Mouse (Mus musculus) liver, adult 2 months (tissue): Measurements from ENCODE around the gene Srgap3. TPM values are rescaled to one million over a fixed set of nuclear protein-coding genes. Genes with fewer than 3 reads are reported as not detected.

Source experiments
- DNase-seq: peaks from one replicate; pipeline ENCODE4 v3.0.0-alpha.2; 2011; ENCODE audit warnings: low read depth, low spot score; ENCODE audit errors: extremely low read depth
- H3K27ac ChIP-seq: fragments of 200-500 bp; replicated peaks from 2 replicates; pipeline ENCODE4 v1.5.1; 2012; ENCODE audit warnings: low read depth, mild to moderate bottlenecking, control low read depth, inconsistent platforms, low read length; ENCODE audit not compliant: insufficient read depth
- H3K27me3 ChIP-seq: fragments of 200-500 bp; 2 replicates; pipeline ENCODE4 v1.6.1; 2012; ENCODE audit warnings: mild to moderate bottlenecking, moderate library complexity, low read length, inconsistent platforms; ENCODE audit not compliant: control insufficient read depth, insufficient read depth
- H3K36me3 ChIP-seq: fragments of 200-500 bp; 2 replicates; pipeline ENCODE4 v1.6.1; 2012; ENCODE audit warnings: low read length, inconsistent platforms; ENCODE audit not compliant: control insufficient read depth, insufficient read depth
- H3K4me1 ChIP-seq: fragments of 200-500 bp; 2 replicates; pipeline ENCODE4 v1.6.1; 2011; ENCODE audit warnings: low read length; ENCODE audit not compliant: control insufficient read depth, insufficient read depth
- H3K4me3 ChIP-seq: fragments of 200-500 bp; 2 replicates; pipeline ENCODE4 v1.5.1; 2011; ENCODE audit warnings: low read depth, mild to moderate bottlenecking, control low read depth, low read length, moderate library complexity; ENCODE audit not compliant: insufficient read depth
- H3K79me2 ChIP-seq: fragments of 200-500 bp; 2 replicates; pipeline ENCODE4 v1.6.1; 2012; ENCODE audit warnings: inconsistent platforms, mild to moderate bottlenecking, low read length, moderate library complexity; ENCODE audit not compliant: control insufficient read depth, insufficient read depth
- H3K9ac ChIP-seq: fragments of 200-500 bp; 2 replicates; pipeline ENCODE4 v1.6.1; 2012; ENCODE audit warnings: low read depth, mild to moderate bottlenecking, control low read depth, inconsistent platforms, low read length
- CTCF ChIP-seq: fragments of 200-500 bp; IDR thresholded peaks from 2 replicates; pipeline ENCODE4 v1.5.1; 2011; ENCODE audit warnings: low read depth, low read length, control low read depth
- POLR2A ChIP-seq: fragments of 200-500 bp; IDR thresholded peaks from 2 replicates; pipeline ENCODE4 v1.6.1; 2011; ENCODE audit warnings: low read length, control low read depth; ENCODE audit not compliant: insufficient read depth; ENCODE audit errors: extremely low read depth
- WGBS: fragments of 180-500 bp; shearing (Covaris S2); methylation state at CpG from one replicate; pipeline ENCODE4 v1.1.7; 2018; 5-methylcytosine and 5-hydroxymethylcytosine counted together
- polyA plus RNA-seq: library from polyadenylated mRNA; depleted of rRNA; stranded (reverse); fragments of >200 nt; gene quantifications from 2 replicates; pipeline ENCODE4 v1.2.3, GENCODE M21; 2012
- total RNA-seq: library from RNA; depleted of rRNA; stranded (reverse); fragments of >200 nt; gene quantifications from 2 replicates; pipeline ENCODE4 v1.2.3, GENCODE M21; 2014

Srgap3 gene
- total and polyA plus RNA-seq, 2 experiments, result 0.69 to 0.83 TPM

DNA sequence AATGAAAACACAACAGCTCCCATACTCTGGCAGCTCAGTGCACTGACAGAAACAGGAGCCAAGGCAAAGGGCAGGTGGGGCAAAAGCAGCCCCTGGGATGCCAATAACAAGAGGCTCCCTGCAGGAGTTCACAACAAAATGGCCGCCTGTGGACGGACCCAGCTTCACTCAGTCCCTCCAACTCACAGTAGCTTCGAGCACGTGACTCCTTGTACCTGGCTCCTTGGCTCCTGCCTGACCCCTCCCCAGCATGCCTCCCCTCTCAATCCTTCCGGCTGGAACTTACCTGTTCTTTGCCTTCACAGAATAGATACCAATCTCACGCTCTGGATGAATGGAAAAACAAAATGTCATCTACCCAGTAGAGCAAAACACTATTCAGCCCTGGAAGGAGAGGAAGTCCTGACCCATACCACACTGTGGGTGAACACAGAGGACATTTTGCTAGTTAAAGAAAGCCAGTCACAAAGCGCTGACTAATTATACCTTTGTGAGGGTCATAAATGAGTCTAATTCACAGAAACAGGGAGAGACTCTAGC lies 75.8 kb downstream of the Srgap3 start:
- Histone ChIP-seq H3K9ac (no peak overlapping the region), H3K36me3 (no peaks in the 10 kb centered on the region), H3K4me1 (0 out of 2 replicates have a peak, but pooled peaks cover 2% of the 10 kb centered on the region), H3K27me3 (no peaks in the 10 kb centered on the region), H3K79me2 (no peaks in the 10 kb centered on the region), H3K27ac (no peak overlapping the region), H3K4me3 (no peak overlapping the region)
- TF ChIP-seq POLR2A, result no peak
- no peak for DNase-seq
- 90% methylated on average over 7 of the region's 7 CpGs for WGBS

GRCm38 (mm10) chr6:112868197-112868957 lies 78.7 kb downstream of the Srgap3 start:
- 79% methylated on average over 9 of the region's 9 CpGs for WGBS

DNA sequence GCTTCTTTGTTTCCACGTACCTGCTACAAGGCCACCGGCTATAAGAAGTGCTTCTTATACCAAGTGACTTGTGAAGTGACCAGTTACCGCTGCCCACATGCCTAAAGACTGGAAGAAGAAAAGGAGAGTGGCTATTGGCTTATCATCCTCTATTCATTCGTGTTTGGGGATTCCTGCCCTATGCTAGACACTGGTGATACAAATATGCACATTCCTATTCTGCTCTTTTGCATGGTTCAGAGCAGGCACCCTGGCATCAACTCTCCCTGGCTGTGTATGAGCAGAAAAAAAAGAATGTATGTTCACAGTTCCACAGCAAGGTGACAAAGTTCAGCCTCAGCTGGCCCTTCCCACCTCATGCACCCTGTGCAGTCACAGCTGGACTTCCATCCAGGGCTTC lies 81.0 kb downstream of the Srgap3 start:
- 88% methylated on average over 4 of the region's 4 CpGs for WGBS

More at GRCm38 (mm10) chr6:112868197-112868957, 78.7 kb downstream of the Srgap3 start:
- H3K4me3 ChIP-seq, result no peak overlapping the region
- DNase-seq, result no peak
- H3K36me3 ChIP-seq, result no peaks in the 10 kb centered on the region
- H3K27me3 ChIP-seq, result no peaks in the 10 kb centered on the region
- no peak overlapping the region for H3K27ac ChIP-seq
- TF ChIP-seq CTCF (no peak), POLR2A (no peak)
- H3K4me1 ChIP-seq, result no peaks in the 10 kb centered on the region
- no peak overlapping the region for H3K9ac ChIP-seq
- H3K79me2 ChIP-seq, result no peaks in the 10 kb centered on the region

DNA sequence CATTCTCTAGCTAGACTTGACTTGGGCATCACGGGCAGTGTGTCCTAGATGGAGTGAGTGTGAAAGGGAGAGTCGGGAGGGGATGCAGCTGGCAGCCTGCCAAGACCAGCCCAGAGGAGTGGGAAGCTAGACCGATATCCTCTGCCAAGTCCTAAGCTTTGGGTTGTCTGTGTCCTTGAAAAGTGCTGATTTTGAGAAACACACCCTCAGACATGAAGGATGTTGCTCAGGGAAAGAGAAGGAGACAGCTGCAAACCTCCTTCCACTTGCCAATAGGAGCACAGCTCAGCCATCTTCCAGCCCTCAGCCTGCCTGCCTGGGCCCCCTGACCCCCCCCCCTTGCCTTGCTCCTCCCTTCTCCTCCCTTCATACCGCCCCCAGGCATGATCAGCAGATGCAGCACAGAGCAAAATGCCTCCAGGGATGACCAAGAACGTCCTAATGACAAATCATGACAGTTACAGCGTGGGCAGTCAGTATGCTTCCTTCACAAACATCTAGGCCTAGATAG lies 82.0 kb downstream of the Srgap3 start:
- Histone ChIP-seq H3K4me3 (no peak overlapping the region), H3K79me2 (no peaks in the 10 kb centered on the region), H3K27ac (no peak overlapping the region), H3K9ac (no peak overlapping the region), H3K4me1 (no peaks in the 10 kb centered on the region), H3K36me3 (no peaks in the 10 kb centered on the region), H3K27me3 (no peaks in the 10 kb centered on the region)
- no peak for DNase-seq
- TF ChIP-seq POLR2A (no peak), CTCF (no peak)
- 66% methylated on average over 6 of the region's 6 CpGs for WGBS

More for the DNA sequence above, 81.0 kb downstream of the Srgap3 start:
- Histone ChIP-seq H3K27ac (no peak overlapping the region), H3K4me1 (no peaks in the 10 kb centered on the region), H3K9ac (no peak overlapping the region), H3K4me3 (no peak overlapping the region), H3K79me2 (no peaks in the 10 kb centered on the region), H3K36me3 (no peaks in the 10 kb centered on the region), H3K27me3 (no peaks in the 10 kb centered on the region)
- DNase-seq, result peak; percentile 86
- TF ChIP-seq CTCF (no peak), POLR2A (no peak)

- 87% methylated on average over 7 of the region's 7 CpGs for WGBS
- Histone ChIP-seq H3K27ac (no peak overlapping the region), H3K36me3 (no peaks in the 10 kb centered on the region), H3K4me1 (no peaks in the 10 kb centered on the region), H3K79me2 (no peaks in the 10 kb centered on the region), H3K9ac (no peak overlapping the region), H3K4me3 (no peak overlapping the region), H3K27me3 (no peaks in the 10 kb centered on the region)
- no peak for DNase-seq
- TF ChIP-seq POLR2A (no peak), CTCF (no peak)
Observed at GRCm38 (mm10) chr6:112862465-112862864, 84.6 kb downstream of the Srgap3 start.
